Mouse (Mus musculus) T-helper 1 cell (primary cell): ENCODE measurements around the gene Lef1.

Experiments used
- in situ Hi-C: fragments of 300-600 bp; cut with MboI, MseI; formaldehyde crosslinking; loops from one replicate; pipeline ENCODE4 v1.15.1; 2025; ENCODE audit warnings: high pct_unique_total_duplicates

The Lef1 gene

DNA sequence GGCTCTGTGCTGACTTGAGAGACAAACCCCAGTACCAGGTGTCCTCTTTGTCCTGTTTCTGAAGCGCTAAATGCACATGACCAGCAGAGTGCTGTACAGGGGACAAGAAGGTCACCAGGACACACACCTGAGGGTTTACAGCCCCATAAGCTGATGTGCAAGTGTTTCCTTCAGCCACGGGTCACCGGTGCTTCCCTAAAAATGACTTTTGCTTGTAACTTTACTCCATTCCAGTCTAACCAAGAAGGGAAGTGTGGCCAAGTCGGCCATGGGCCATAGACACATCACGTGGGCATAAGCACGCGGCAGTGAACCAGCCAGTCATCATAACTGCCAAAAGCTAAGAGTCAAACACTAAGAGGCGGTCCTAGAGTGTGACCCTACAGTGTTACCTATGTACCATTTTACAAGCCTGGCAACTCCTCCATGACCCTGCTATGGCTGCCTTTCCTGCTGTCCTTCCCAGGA, 136.3 kb downstream of the Lef1 start:
- in situ Hi-C loops: no loop called here

- in situ Hi-C loops: no loop called here
Observed at GRCm38 (mm10) chr3:131247447-131247846, 137.2 kb downstream of the Lef1 start.

GRCm38 (mm10) chr3:131247851-131248250, 137.6 kb downstream of the Lef1 start:
- in situ Hi-C loops: no loop called here

- in situ Hi-C loops: no loop called here
Observed at GRCm38 (mm10) chr3:131248444-131248843, 138.2 kb downstream of the Lef1 start.

- in situ Hi-C loops: no loop called here
Observed at GRCm38 (mm10) chr3:131250283-131250682, 140.0 kb downstream of the Lef1 start.

DNA sequence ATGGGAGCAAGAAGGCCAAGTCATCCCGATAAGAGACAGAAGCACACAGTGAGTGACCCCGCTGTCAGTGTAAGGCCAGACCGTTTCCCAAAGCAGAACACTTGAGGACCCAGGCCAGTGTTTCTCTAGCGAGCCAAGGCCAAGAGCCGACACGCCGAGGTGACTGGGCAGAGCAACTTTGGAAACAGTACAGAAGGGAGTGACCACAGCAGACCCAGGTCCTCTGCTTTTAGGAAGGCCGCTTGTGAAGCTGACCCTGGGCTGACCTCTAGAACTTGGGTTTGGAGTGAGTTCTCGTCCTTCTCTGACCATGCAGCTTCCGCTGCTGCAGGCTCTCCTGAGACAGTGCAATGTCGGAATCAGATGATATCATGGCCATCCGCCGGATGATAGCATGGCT, 140.7 kb downstream of the Lef1 start:
- in situ Hi-C loops: no loop called here

DNA sequence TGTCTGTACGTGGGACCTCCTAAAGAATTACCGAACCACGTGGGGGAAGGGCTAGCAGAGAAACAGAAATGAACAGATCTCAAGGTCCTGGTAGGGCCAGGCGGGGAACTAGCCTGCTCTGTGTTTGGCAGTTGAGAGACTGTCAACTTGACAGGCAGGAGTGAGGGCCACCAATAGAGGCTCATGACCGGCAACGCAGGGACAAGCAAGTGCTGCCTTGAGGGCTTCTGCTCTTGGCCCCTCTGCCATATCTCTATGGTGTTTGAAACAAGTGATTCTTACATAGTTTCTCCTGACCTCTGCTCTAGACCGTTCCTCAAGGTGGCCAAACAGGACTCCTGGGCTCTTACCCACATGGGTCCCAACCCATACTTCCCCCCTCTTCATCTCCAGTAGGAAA, 141.3 kb downstream of the Lef1 start:
- in situ Hi-C loops: no loop called here

GRCm38 (mm10) chr3:131254991-131255390, 144.7 kb downstream of the Lef1 start:
- in situ Hi-C loops: no loop called here

- in situ Hi-C loops: no loop called here
Observed at GRCm38 (mm10) chr3:131255399-131255981, 145.2 kb downstream of the Lef1 start.

GRCm38 (mm10) chr3:131258921-131259320, 148.7 kb downstream of the Lef1 start:
- in situ Hi-C loops: no loop called here

- in situ Hi-C loops: no loop called here
Observed at GRCm38 (mm10) chr3:131259392-131259965, 149.2 kb downstream of the Lef1 start.

- in situ Hi-C loops: no loop called here
Observed at GRCm38 (mm10) chr3:131260418-131260817, 150.1 kb downstream of the Lef1 start.

- in situ Hi-C loops: no loop called here
Observed at GRCm38 (mm10) chr3:131263766-131264486, 153.7 kb downstream of the Lef1 start.

DNA sequence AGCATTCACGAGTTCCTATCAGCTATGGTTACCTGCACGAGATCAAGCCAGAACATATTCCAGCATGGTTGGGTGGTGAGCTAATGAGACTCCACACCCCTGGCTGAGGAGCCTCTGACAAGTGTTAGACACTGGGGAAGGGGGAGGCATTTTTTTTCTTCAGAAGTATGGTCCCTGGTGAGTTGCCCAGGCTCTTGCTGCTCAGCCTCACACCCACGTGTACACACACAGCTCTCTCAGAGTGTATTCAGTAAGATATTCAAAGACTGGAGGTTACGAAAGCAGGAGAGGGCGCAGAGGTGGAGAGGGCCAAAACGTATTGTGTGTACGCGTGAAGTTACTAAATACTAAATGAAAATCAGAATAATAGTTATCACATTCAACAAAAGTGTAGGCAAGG, 155.2 kb downstream of the Lef1 start:
- in situ Hi-C loops: no loop called here

- in situ Hi-C loops: no loop called here
Observed at GRCm38 (mm10) chr3:131266366-131267050, 156.2 kb downstream of the Lef1 start.

GRCm38 (mm10) chr3:131270381-131270780, 160.1 kb downstream of the Lef1 start:
- in situ Hi-C loops: no loop called here

DNA sequence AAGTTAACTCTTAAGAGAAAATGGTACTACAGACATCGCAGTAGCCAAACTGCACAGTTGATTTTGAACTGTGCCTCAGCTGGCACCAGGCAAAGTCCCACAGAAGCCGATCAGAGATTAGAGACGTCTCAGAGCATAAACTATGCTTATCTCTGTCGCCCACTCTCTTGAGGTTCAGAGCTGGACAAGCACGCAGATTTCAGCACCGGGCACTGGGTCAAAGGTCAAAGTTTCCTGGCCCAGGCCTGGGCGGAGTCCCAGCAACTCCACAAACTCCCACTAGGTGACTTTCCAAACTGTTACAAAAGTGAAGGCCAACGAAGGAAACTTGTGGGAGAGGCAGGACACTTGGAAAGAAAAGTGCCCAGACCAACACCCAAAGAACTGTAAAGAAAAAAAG, 160.9 kb downstream of the Lef1 start:
- in situ Hi-C loops: no loop called here

DNA sequence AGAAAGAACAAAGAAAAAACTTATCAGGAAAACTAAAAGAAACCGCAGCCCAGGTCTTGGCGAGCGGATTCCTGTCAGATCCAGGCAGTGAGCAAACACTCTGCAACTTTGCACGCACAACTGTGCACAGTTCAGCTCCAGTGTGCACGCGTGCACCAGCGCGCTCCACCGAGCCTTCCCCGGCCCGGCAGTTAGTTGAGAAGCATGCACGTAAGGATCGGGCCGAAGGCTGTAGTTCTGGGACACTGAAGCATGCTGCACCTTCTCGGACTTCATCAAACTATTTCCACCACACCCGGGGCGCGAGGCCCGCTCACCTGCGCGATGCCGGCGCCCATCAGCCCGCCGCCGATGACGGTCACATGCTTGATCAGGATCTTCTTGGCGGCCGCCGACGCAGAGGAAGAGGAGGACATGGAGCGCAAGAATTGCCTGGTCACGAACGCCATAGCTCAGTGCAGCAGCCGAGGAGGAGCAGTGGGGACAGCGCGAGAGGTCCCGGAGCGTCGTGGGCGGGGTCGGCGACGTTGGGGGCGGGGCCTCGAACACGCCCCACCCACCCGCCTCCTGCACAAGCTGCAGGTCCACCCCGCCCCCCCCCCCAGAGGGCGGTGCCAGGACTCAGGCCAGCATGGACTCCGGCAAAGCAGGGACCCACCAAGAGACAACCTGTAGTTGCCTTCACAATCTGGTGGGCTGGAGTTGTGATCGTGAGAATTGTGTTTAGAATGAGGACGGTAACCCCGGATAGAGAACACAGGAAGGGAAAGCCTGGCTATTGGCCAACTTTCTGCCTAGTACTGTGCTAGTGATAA, 161.5 kb downstream of the Lef1 start, which contains the start of gene Hadh:
TSS of gene Hadh (minus strand) at position 543 of the 815 bp plus-strand sequence.
- in situ Hi-C loops: no loop called here

DNA sequence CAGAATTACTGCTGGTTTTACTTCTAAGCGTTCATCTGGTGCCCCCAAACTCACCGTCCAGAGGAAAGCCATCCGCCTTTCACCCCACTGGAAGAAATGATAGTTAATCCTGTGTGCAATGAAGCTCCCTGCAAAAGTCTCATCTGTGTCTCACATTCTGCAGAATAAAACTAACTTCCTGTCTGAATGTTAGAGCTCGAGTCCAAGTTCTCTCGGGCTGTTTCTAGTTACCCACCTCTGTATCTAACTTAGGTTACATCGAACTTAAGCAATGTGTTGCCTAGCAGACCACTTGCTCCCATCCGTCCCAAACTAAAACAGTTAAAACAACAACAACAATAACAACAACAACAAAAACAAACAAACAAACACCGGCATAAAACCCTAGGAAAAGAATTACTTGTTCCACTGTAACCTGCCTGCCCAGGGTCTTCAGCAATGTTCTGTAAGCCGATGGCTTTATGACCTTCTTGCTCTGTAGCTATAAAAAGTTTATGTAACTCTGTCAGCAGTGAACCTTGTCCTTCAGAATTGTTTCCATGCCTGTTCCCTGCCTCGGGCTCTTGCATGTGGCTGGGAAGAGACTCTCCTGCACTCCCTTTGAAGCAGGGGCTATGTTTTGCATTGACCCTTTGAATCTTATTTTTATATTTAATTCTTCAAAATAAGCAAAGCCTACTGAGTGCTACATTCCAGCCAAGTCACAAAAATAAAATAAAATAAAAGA, 162.3 kb downstream of the Lef1 start:
- in situ Hi-C loops: no loop called here
